Mouse (Mus musculus) intestine, postnatal 0 days (tissue): Measurements from ENCODE around the gene Strc. TPM values are rescaled to one million over a fixed set of nuclear protein-coding genes. Genes with fewer than 3 reads are reported as not detected.

Source experiments
- ATAC-seq: fragments of 200-750 bp; cut with Nextera tagmentation; 2 replicates; pipeline ENCODE4 v1.8.0; 2017; ENCODE audit warnings: mild to moderate bottlenecking, moderate TSS enrichment, moderate library complexity
- H3K27ac ChIP-seq: fragments of 300-500 bp; sonication (generic); 2 replicates; pipeline ENCODE4 v1.5.1; 2014; ENCODE audit warnings: mild to moderate bottlenecking, low read depth, low read length, moderate library complexity
- H3K27me3 ChIP-seq: fragments of 300-500 bp; sonication (generic); replicated peaks from 2 replicates; pipeline ENCODE4 v1.6.1; 2014; ENCODE audit warnings: low read length, mixed read lengths; ENCODE audit not compliant: control insufficient read depth, insufficient read depth
- H3K36me3 ChIP-seq: fragments of 300-500 bp; sonication (generic); 2 replicates; pipeline ENCODE4 v1.6.1; 2014; ENCODE audit warnings: mild to moderate bottlenecking, moderate library complexity; ENCODE audit not compliant: control insufficient read depth, insufficient read depth
- H3K4me1 ChIP-seq: fragments of 300-500 bp; sonication (generic); replicated peaks from 2 replicates; pipeline ENCODE4 v1.6.1; 2014; ENCODE audit warnings: antibody characterized with exemption, low read length, mixed read lengths; ENCODE audit not compliant: control insufficient read depth, insufficient read depth
- H3K4me2 ChIP-seq: fragments of 300-500 bp; sonication (generic); replicated peaks from 2 replicates; pipeline ENCODE4 v1.6.1; 2014; ENCODE audit warnings: low read depth, mild to moderate bottlenecking, moderate library complexity
- H3K4me3 ChIP-seq: fragments of 300-500 bp; sonication (generic); 2 replicates; pipeline ENCODE4 v1.5.1; 2014; ENCODE audit warnings: low read depth, low read length
- H3K9ac ChIP-seq: fragments of 300-500 bp; sonication (generic); 2 replicates; pipeline ENCODE4 v1.6.1; 2014; ENCODE audit warnings: mild to moderate bottlenecking, low read depth, low read length
- H3K9me3 ChIP-seq: fragments of 300-500 bp; sonication (generic); 2 replicates; pipeline ENCODE4 v1.6.1; 2016; ENCODE audit warnings: mixed run types; ENCODE audit not compliant: control insufficient read depth
- CTCF ChIP-seq: sonication (generic); IDR thresholded peaks from 2 replicates; pipeline ENCODE4 v1.5.1; 2016; ENCODE audit warnings: low read depth, mild to moderate bottlenecking, control low read depth, antibody characterized with exemption, moderate library complexity
- WGBS: fragments of 180-500 bp; shearing (Covaris S2); extraction: QIAGEN DNeasy Blood & Tissue Kit; methylation state at CpG from one replicate; pipeline ENCODE4 v1.1.7; 2014; 5-methylcytosine and 5-hydroxymethylcytosine counted together
- polyA plus RNA-seq: library from polyadenylated mRNA; unstranded; fragments of >200 nt; fragmentation: Nextera tagmentation; extraction: Ambion mirVana; gene quantifications from 2 replicates; pipeline ENCODE4 v1.2.1, GENCODE M21; 2015

Gene Strc
- polyA plus RNA-seq, 1 experiment from 2014 or later: 0.01 TPM

DNA sequence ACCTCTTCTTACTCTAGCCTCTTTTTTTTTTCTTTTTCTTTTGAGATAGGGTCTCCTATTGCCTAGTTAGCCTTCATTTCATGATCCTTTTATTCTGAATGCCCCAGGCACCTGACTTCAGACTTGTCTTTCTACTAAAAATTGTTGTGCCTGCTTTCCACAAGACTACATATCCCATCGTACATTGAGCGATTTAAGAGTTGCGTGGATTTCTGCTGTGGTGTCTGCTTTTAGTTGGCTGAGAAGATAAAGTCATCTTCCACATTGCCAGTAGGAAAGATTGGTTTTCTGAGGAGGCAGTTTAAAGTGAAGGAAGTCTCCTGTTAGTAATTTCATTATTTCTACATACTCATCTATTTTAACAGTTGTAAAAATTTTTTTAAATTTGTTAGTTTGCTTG lies 28.6 kb upstream of the Strc start:
- Histone ChIP-seq H3K36me3 (peaks cover 10% of the 10 kb centered on the region; the same call in 1 of the 2 replicates), H3K4me2 (peak overlapping the region; percentile 70), H3K27me3 (no peaks in the 10 kb centered on the region), H3K9me3 (no peaks in the 10 kb centered on the region), H3K9ac (no peak overlapping the region), H3K4me1 (no peaks in the 10 kb centered on the region), H3K27ac (no peak overlapping the region), H3K4me3 (0 out of 2 replicates have a peak overlapping the region, but pooled peaks have one; percentile 99)
- no peak for ATAC-seq
- TF ChIP-seq CTCF: no peak
- 51% methylated on average over 3 of the region's 3 CpGs for WGBS

- peaks cover 10% of the 10 kb centered on the region; the same call in 1 of the 2 replicates for H3K36me3 ChIP-seq
- no peak for TF ChIP-seq CTCF
- no peaks in the 10 kb centered on the region for H3K9me3 ChIP-seq
- H3K4me3 ChIP-seq: peak overlapping the region; percentile 99
- peak overlapping the region; percentile 70 for H3K4me2 ChIP-seq
- 27% methylated on average over 3 of the region's 3 CpGs for WGBS
- ATAC-seq: no peak
- H3K4me1 ChIP-seq: no peaks in the 10 kb centered on the region
- H3K9ac ChIP-seq: 0 out of 2 replicates have a peak overlapping the region, but pooled peaks have one; percentile 17
- H3K27me3 ChIP-seq: no peaks in the 10 kb centered on the region
- no peak overlapping the region for H3K27ac ChIP-seq
Observed at GRCm38 (mm10) chr2:121415103-121415502, 28.1 kb upstream of the Strc start.

- H3K27me3 ChIP-seq: no peaks in the 10 kb centered on the region
- peak overlapping the region; percentile 70 for H3K4me2 ChIP-seq
- ATAC-seq: peak; percentile 52
- TF ChIP-seq CTCF: no peak
- peaks cover 10% of the 10 kb centered on the region; the same call in 1 of the 2 replicates for H3K36me3 ChIP-seq
- WGBS: under 1% methylated on average over 32 of the region's 32 CpGs
- H3K9ac ChIP-seq: peak overlapping the region; percentile 98
- H3K4me3 ChIP-seq: peak overlapping the region; percentile 99
- no peaks in the 10 kb centered on the region for H3K4me1 ChIP-seq
- H3K9me3 ChIP-seq: no peaks in the 10 kb centered on the region
- H3K27ac ChIP-seq: peak overlapping the region; percentile 96
Observed at GRCm38 (mm10) chr2:121414139-121414685, 27.2 kb upstream of the Strc start.

DNA sequence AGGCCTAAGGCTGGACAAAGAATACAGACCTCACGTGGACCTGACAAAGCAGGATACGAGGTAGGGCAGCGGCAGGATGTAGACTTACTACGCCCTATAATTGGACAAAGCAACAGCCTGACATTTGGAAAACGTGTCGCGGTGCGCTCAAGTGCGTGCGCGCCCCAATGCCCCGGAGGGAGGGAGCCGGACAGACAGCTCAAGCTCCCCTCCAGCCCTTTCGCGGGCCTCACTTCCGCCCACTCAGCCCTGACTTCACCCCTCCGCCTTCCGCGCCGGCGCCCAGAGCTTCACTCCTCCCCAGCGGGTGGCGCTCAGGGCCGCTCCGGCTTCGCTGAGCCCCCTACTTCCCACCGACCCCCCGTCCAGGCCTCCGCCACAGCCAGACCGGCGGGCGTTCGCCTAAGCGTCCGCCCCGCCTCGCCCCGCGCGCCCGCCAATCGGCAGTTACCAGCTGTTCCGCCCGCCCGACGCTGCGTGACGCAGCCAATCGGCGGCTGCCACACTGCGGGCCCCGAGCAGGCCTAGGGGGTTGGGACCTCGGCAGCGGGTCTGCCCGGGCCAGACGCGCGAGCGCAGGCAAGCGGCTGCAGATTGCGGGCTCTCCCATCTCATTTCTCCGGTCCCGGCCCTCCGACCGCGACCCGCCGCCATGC lies 26.5 kb upstream of the Strc start, which contains the start of the genes Pdia3 and Catsper2:
Gene Pdia3, plus strand, starts transcription at position 389 of the 656 bp plus-strand sequence.
Gene Catsper2, minus strand, starts transcription at position 406 of the 656 bp plus-strand sequence.
- peak within 1 kb of the TSS; percentile 99 for H3K4me3 ChIP-seq
- peak; percentile 71 for TF ChIP-seq CTCF
- ATAC-seq: peak; percentile 98
- H3K36me3 ChIP-seq: peaks cover 10% of the 10 kb centered on the region; the same call in 1 of the 2 replicates
- peak within 1 kb of the TSS; percentile 70 for H3K4me2 ChIP-seq
- H3K9me3 ChIP-seq: no peaks in the 10 kb centered on the region
- no peaks in the 10 kb centered on the region for H3K27me3 ChIP-seq
- peak within 1 kb of the TSS; percentile 96 for H3K27ac ChIP-seq
- no peaks in the 10 kb centered on the region for H3K4me1 ChIP-seq
- H3K9ac ChIP-seq: peak within 1 kb of the TSS; percentile 98
- WGBS: under 1% methylated on average over 66 of the region's 68 CpGs

- peak overlapping the region; percentile 96 for H3K27ac ChIP-seq
- H3K36me3 ChIP-seq: peaks cover 4% of the 10 kb centered on the region; the same call in 1 of the 2 replicates
- no peak for TF ChIP-seq CTCF
- H3K9ac ChIP-seq: peak overlapping the region; percentile 98
- peak overlapping the region; percentile 99 for H3K4me3 ChIP-seq
- H3K9me3 ChIP-seq: no peaks in the 10 kb centered on the region
- H3K27me3 ChIP-seq: no peaks in the 10 kb centered on the region
- no peak for ATAC-seq
- WGBS: 3% methylated on average over 4 of the region's 4 CpGs
- H3K4me2 ChIP-seq: peak overlapping the region; percentile 70
- no peaks in the 10 kb centered on the region for H3K4me1 ChIP-seq
Observed at GRCm38 (mm10) chr2:121412843-121413386, 25.9 kb upstream of the Strc start.

DNA sequence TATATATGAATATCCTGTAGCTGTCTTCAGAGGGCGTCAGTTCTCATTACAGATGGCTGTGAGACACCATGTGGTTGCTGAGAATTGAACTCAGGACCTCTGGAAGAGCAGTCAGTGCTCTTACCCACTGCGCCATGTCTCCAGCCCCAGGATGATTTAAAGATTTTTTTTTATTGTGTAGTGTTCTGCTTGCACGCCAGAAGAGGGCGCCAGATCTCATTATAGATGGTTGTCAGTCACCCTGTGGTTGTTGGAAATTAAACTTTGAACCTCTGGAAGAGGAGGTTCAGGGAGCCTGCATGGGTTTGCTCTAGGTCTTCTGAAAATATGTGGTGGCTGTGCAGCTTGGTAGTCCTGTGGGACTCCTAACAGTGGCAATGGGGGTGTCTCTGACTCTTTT lies 21.2 kb upstream of the Strc start:
- ATAC-seq: peak; percentile 42; the same call in 1 of the 2 replicates
- H3K27me3 ChIP-seq: no peaks in the 10 kb centered on the region
- no peak overlapping the region for H3K4me2 ChIP-seq
- no peaks in the 10 kb centered on the region for H3K36me3 ChIP-seq
- no peak overlapping the region for H3K9ac ChIP-seq
- WGBS: 34% methylated on average over 4 of the region's 4 CpGs
- no peak overlapping the region for H3K4me3 ChIP-seq
- no peak overlapping the region for H3K27ac ChIP-seq
- peak; percentile 76 for TF ChIP-seq CTCF
- no peaks in the 10 kb centered on the region for H3K9me3 ChIP-seq
- no peaks in the 10 kb centered on the region for H3K4me1 ChIP-seq
